Mouse (Mus musculus) adrenal gland, adult 10 weeks (tissue): ENCODE measurements around the gene Mblac2. TPM values are rescaled to one million over a fixed set of nuclear protein-coding genes. Genes with fewer than 3 reads are reported as not detected.

ENCODE experiments used
- polyA plus RNA-seq: library from polyadenylated mRNA; stranded (reverse); fragments of 350-450 nt; fragmentation: Illumina TruSeq; extraction: RNeasy Lipid Tissue Mini Kit (QIAGEN cat#74804); gene quantifications from one replicate; pipeline ENCODE4 v1.2.3, GENCODE M21; 2014; ENCODE audit warnings: low read depth, low replicate concordance

The Mblac2 gene
- 47.4 TPM for polyA plus RNA-seq

DNA sequence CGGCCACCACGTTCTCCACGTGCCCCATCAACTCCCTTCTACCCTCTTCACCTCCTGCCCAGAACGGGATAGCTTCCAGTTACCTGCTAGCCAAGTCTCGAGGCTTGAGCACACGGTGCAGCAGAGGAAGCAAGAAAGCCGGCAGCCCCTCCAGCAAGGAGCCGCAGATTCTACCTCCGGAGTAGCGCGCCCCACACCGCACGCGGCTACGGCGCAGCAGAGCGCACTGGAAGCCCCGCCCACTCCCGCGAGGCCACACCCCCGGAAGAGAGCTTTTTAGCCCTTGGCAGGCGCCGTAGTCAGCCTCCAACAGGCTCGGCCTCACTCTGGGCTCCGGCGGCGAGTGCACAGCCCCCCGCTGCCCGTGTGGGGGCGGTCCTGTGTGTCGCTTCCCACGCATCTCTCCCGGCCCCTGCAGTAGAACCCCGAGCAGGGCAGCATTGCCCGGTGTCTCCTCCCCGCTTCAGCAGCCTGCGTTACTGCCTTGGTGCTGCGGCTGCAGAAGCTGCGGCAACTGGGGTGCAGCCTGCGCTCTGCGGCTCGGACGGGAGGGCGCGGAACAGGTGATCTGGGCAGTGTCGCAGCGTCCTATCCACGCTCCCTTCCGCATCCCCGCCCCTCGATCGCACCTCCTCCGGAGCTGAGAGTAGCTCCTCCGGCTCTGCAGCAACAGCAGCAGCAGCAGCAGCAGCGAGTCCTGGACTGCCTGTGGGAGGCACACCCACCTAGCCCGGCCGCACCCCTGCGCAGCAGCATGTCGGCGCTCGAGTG, at the start of gene Mblac2, which contains the start of gene Polr3g:
Mblac2 (plus strand) TSS at position 567 of the 771 bp plus-strand sequence.
Polr3g (minus strand) TSS at position 239 of the 771 bp plus-strand sequence.

DNA sequence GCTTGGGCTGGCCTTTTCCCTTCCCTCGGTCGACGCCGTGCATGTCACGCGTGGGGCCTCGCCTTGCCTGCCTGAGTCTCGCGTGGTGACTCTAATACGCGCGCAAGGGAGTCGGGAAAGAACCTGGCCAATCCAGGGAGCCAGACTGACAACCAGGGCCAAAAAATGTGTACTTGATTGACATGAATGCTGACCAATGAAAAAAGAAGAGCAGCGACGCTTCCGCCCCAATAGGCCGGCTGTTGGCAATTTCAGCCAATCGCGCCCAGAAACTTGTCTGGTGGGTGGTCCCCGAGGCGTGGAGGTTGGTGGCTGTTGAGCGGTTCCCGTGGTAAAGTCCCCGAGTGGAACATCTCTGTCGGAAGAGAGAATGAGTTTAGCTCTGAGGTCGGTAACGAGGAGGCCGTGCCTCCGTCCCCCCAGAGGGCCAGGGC, 71.8 kb downstream of the Mblac2 start, which contains the start of gene Cetn3:
Cetn3 (plus strand) TSS at position 107 of the 434 bp plus-strand sequence.

Other genes starting within 250 kb of the Mblac2 start
- gene Adgrv1, start 78.2 kb upstream of the Mblac2 start, polyA plus RNA-seq: 3.7 TPM
- 84.9 TPM for gene Lysmd3, start 53.7 kb upstream of the Mblac2 start, polyA plus RNA-seq
- gene Polr3g, start 328 bp upstream of the Mblac2 start, polyA plus RNA-seq: 17.4 TPM
- 419 TPM for gene Cetn3, start 71.7 kb downstream of the Mblac2 start, polyA plus RNA-seq